Mouse (Mus musculus) embryo, embryonic 10.5 days (tissue): ENCODE results near the gene Sox5.

Source experiments
- DNase-seq: peaks from one replicate; pipeline ENCODE4 v3.0.0-alpha.2; 2015; ENCODE audit warnings: low spot score

Sox5 gene

GRCm38 (mm10) chr6:144781431-144782030 lies at the start of gene Sox5:
TSS of gene Sox5 (minus strand) at chr6:144781977.
- DNase-seq, result peak; percentile 70

DNA sequence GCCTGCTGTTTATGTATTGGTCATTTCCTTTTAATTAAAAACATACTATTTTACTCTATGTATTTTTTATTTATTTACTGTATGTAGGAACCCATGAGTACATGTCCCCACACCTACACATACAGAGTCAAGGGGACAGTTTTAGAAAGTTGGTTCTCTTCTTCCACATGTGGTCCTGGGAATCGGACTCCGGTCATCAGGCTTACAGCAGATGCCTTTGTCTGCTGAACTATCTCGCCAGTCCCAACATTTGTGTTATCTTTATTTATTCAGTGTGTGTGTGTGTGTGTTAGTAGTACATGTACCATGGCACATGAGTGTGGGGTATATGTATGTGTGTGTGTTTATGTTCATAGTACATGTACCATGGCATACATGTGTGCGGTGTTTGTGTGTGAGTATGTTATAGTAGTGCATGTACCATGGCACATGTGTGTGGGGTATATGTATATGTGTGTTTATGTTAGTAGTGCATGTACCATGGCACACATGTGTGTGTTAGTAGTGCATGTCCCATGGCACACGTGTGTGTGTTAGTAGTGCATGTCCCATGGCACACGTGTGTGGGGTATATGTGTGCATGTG lies 43.3 kb upstream of the Sox5 start:
- no peak for DNase-seq

- DNase-seq, result no peak
Measured at GRCm38 (mm10) chr6:144824153-144824552, 42.4 kb upstream of the Sox5 start.

DNA sequence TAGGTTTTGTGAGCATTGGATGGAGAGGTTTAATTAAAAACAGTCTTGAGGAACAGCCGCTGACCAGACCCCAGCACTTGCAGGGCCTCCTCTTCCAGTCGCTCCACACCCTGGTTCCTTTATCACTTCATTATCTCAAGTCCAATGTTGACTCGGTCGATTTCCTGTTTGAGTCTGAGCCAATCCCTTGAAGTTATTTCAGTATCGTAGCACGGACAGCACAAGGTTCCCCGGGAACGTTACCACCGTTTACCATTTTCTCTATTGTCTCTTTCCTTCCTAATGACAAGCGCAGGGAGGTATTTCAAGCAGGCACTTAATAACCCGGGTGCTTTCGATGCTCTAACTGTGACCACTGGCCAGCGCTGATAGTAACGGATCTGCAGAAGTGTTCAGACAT lies 40.8 kb upstream of the Sox5 start:
- DNase-seq, result no peak

DNA sequence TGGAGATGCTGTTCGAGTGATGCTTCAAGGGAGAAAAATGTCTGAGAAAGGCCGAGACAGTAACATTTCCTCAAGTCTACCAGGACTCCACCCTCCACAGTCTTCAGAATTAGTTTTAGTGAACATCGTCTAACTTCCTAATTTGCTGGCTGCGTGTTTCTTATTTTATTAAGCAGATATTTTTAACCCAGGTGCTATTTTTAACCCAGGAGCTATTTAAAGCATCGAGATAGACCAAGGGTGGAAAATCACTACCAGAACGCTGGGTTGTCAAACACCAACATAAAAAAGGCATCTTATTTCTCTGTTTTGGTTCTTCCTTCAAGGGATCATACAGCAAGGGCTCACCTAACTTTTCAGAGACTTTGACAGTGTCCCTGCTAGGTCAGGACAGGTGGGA lies 39.2 kb upstream of the Sox5 start:
- no peak for DNase-seq

GRCm38 (mm10) chr6:144818016-144818415 lies 36.2 kb upstream of the Sox5 start:
- no peak for DNase-seq

DNA sequence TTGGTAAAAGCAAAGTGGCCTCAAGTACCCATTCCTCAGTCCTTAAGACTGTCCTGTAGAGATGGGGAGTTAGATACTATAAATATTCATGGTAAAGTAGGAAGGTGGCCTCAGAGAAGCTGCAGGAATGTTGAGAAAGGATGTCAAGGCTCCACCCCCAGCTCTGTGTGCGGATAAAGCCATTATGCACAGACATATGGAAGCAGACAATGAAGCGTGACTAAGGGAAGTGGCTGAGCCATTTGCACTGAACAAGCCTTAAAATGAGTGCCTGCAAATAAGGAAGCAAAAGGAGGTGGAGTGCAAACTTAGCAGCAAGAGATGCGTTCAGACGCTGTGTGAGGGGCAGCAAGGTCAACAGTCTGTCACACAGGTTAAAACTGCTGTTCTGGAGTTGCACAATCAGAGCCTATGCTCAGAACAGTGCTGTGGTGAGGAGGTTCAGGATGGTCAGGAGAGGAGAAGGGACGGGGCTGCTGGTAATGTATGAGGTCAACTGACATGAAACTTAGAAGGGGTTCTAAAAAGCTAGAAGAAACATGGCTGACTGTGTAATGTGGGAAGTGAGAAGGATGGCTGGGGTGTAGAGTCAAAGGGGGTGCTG lies 35.7 kb upstream of the Sox5 start:
- no peak for DNase-seq

- no peak for DNase-seq
Measured at GRCm38 (mm10) chr6:144815542-144815941, 33.8 kb upstream of the Sox5 start.

GRCm38 (mm10) chr6:144814931-144815364 lies 33.2 kb upstream of the Sox5 start:
- DNase-seq, result peak; percentile 86

- DNase-seq, result no peak
Measured at GRCm38 (mm10) chr6:144804321-144804720, 22.5 kb upstream of the Sox5 start.

GRCm38 (mm10) chr6:144803063-144803462 lies 21.3 kb upstream of the Sox5 start:
- no peak for DNase-seq

GRCm38 (mm10) chr6:144794356-144794755 lies 12.6 kb upstream of the Sox5 start:
- DNase-seq, result no peak

DNA sequence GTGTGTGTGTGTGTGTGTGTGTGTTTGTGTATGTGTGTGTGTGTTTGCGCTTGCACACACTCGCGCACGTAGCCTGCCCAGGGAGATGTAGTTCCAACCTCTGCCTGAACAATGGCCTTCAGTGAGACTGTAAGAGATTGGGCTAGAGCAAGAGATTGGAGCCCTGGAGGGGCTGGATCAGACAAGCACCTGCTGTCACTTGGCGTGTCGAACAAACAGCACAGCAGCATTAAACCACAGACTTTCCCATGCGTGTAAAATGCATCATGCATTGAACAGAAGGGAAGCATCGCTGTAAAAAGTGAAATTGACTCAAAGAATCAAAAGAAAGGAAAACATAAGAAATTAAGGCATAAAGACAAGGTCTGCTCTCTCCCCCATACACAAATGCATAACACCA lies 11.1 kb upstream of the Sox5 start:
- no peak for DNase-seq

DNA sequence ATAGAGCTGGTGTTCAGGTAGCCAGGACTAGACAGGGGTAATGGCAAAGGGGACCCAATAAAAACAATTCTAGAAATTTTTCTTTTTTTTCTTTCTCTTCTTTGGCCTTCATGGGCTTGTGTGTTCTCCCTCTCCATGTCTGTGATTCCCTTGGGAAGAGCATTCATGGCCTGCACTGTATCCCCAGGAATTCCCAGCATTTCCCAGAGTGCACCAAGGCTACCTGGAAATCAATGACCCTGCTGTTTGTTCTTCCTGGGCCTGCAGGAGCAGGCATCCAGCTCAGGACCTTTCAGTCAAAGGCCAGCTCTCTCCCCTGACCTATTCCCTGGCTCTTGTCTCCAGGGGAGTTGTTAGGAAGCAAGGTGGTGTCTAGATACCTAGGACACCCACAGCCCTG lies 1.5 kb upstream of the Sox5 start:
- no peak for DNase-seq

DNA sequence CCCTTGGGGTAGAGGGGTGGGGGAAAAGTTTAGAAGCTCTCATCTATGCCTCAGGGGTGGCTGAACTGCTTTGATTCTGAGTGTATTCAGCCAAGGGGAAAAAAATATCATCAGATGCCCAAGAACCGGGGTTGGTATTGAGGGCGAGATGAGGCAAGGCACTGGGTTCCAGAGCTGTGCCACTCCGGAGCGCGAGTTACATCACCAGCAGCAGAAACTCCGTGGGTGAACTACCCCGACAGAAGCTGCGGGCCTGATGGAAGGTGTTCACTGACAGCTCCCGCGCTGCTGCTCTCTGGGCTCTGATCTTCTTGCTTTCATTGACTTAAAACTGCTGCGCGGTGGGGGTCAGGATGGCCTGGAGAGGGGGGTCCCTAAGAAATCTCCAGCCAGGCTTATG lies 1.1 kb upstream of the Sox5 start:
- peak; percentile 38 for DNase-seq

DNA sequence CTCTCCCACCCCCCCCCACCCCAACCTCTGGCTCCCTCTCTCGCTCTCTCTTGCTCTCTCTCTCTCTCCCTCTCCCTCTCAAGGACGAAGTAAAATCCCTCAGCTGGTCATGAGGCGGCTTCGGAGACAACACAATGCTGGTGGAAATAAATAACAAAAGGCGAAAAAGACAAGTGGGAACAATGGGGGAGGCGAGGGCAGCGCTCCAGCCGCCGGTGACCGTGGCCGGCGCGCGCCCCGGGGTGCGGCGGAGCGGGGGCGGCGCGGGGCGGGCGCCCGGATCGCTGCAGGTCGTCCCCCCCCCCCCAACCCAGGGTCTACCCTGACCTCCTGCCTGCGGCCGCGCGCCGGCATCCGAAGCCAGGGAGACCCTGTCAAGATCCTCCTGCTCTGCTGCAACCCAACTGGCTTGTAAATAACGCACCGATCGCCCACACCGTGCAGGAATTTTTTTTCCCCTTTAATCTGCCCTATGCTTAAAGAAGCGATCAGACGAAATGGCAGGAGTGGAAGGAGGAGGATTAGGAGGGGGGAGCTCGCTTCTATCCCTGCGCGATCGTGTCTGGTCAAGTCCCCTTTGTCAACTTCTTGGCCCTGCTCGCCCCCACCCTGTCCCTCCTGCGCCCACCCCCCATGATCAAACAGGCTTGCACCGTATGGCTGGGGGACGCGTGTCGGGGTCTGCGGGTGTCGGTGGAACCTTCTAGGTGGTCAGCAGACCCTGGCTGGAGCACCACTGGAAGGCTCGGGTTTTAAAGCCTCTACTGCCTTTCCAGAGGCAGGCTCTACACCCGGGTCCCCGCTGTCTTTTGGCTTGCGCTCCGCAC lies 467 bp upstream of the Sox5 start:
- peak; percentile 46 for DNase-seq

DNA sequence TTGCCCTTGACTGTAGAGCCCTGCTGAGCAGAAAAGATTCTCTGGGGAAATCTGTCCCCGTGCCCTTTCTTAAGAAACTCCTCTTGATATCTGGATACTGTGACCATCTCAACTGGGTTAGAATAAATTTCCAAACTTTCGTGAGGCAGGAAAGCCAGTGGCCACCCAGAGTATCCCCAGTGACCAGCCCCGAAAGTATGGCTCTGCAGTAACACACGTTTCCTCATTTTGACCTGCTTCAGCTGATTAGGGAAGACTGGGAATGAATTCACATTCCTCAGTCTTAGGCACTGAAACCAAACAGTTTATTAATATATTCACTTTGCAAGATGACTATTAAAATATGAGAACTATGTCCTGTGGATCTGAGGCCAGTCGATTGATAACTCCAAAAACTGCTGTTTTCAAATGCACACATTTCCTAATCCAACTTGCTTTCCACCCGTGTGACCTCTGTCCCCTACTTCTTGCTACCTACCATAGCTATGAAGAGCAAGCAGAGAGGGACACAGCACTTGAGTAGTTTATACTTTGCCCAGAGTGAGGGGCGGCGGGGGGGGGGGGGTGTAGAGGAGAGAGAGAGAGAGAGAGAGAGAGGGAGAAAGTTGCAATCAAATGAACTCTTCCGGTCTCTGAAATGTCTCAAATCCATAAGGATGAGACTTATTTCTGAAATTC lies 1.0 kb downstream of the Sox5 start:
- DNase-seq, result no peak

GRCm38 (mm10) chr6:144779945-144780607 lies 1.7 kb downstream of the Sox5 start:
- no peak for DNase-seq

GRCm38 (mm10) chr6:144777356-144778035 lies 4.3 kb downstream of the Sox5 start:
- DNase-seq, result no peak

- no peak for DNase-seq
Measured at GRCm38 (mm10) chr6:144773736-144774135, 8.0 kb downstream of the Sox5 start.

DNA sequence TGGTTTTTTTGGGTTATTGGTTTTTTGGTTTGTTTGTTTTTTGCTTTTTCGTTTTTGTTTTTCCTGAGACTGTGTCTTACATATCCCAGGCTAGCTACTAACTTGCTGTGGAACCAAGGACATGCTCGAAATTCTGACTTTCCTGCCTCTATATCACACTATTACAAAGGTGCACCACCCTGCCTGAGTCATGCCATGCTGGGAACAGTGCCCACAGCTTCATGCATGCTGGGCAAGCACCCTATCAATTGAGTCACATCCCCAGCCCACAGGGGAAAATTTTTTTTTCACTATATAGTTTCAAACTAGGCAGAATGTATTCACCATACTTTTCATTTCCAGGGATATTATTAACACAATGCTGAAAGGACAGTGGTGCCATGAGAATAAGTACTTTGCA lies 8.8 kb downstream of the Sox5 start:
- no peak for DNase-seq
